Mouse (Mus musculus): Measurements from ENCODE around the gene Nip7. TPM values are rescaled to one million over a fixed set of nuclear protein-coding genes. Genes with fewer than 3 reads are reported as not detected.

Gene Nip7
- total and polyA plus RNA-seq, 3 experiments = 166 to 231 (median 226) TPM

DNA sequence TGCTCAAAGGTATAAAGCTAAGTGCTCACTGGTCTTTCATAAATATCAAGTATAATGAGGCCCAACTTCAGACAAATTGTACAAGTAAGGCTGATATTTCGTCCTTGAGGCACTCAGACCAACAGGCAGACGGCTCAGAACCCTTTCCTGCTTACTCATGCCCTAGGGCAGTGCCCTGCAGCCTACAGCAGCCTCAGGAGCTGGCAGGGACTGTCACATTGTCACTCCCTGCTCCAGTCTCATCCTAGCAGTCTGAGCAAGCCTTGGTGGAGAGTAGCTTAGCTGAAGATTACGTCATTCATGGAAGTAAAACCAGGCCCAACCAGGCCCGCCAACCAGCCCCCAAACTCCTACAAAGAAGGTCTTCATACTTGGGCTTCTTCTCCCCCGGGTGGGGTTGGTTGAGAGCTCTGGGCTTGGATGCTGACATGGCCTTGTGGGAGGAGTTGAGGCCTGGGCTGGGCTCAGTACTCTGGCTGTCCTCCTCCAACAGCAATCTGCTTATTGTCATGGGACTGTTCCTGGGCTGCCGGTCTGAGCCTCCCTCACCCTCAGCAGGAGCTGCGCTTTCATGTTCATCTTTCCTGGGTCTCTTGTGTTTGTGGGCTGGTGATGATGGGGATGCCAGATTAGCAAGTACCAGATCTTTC lies 19.7 kb downstream of the Nip7 start:
- peaks cover 76 to 95% of the 10 kb centered on the region in 2 experiments for H3K36me3 ChIP-seq (replicated peaks in 1 of 2; ENCODE audit: control insufficient read depth in 1 of 2, insufficient read depth in 1 of 2, low read length in 1 of 2)

DNA sequence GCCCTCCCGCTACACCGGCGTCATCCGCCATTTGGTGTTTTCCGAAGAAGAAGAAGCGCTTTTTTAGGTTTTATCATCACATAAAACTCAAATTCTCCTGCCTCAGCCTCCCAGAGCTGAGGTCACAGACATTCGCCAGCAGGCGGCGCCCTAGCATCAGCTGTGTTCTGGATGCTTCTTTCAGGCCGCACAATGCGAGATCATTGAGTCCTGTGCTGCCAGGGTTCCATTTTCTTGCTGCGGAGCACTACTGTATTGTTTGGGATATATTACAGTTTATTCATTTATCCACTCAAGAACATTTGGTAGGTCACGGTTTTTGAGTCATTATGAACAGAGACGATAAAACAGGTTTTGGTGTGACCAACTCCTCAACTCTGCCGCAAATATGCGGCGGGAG lies 28.7 kb downstream of the Nip7 start:
- Histone ChIP-seq H3K9me3 (replicated peaks; ENCODE audit: low read length) (no peaks in the 10 kb centered on the region), H3K4me3 (replicated peaks in 1 of 3; ENCODE audit: low read depth in 2 of 3, low read length in 2 of 3, poor library complexity in 1 of 3) (no peak overlapping the region), H3K27ac (ENCODE audit: insufficient read depth, low read depth) (no peak overlapping the region), H3K36me3 (replicated peaks in 1 of 2; ENCODE audit: control insufficient read depth in 1 of 2, insufficient read depth in 1 of 2, low read length in 1 of 2) (peaks cover 50 to 83% of the 10 kb centered on the region in 2 experiments), H3K4me2 (ENCODE audit: insufficient read depth, low read depth, poor library complexity, severe bottlenecking) (no peak overlapping the region), H3K9ac (ENCODE audit: insufficient read depth, low read depth) (no peak overlapping the region), H3K79me2 (replicated peaks; ENCODE audit: control insufficient read depth, extremely low read depth, insufficient read depth, poor library complexity, severe bottlenecking) (peaks cover 6% of the 10 kb centered on the region), H3K27me3 (replicated peaks) (no peaks in the 10 kb centered on the region), H3K4me1 (ENCODE audit: control insufficient read depth in 1 of 2, insufficient read depth in 2 of 2) (peaks cover 0 to 6% of the 10 kb centered on the region in 2 experiments; a peak in 2 of 4 replicates)
- in situ Hi-C loops (cut with MboI; ENCODE audit: low pct_ligation_motif_present, low pct_unique_long_range_greater_than_20kb, low sequenced_read_pairs) = no loop called here
- peak; percentile 32 for DNase-seq (ENCODE audit: extremely low read depth)
- dilution Hi-C loops (cut with MboI; ENCODE audit: extremely low pct_ligation_motif_present, extremely low pct_unique_long_range_greater_than_20kb, low sequenced_read_pairs) = no loop called here
- peak; percentile 7; the same call in 1 of the 2 replicates for TF ChIP-seq SMC3 (IDR thresholded peaks at IDR 0.05; ENCODE audit: low read depth, low read length)
- no peak for TF ChIP-seq ZNF384 (IDR thresholded peaks at IDR 0.05; ENCODE audit: low read depth, low read length)
- TF ChIP-seq CTCF (conservative IDR thresholded peaks at IDR 0.05 in 1 of 2, IDR thresholded peaks at IDR 0.05 in 1 of 2; ENCODE audit: low read depth in 2 of 2, low read length in 2 of 2) = peak; percentile 49 to 57
- TF ChIP-seq RAD21 (IDR thresholded peaks at IDR 0.05; ENCODE audit: low read depth, low read length) = peak; percentile 32

More for the DNA sequence above, 19.7 kb downstream of the Nip7 start:
- no peak for DNase-seq (ENCODE audit: extremely low read depth)
- no peak for TF ChIP-seq RCOR1 (conservative IDR thresholded peaks at IDR 0.05; ENCODE audit: low read depth, low read length)
- no peak overlapping the region for H3K4me2 ChIP-seq (ENCODE audit: insufficient read depth, low read depth, poor library complexity, severe bottlenecking)
- H3K27ac ChIP-seq (ENCODE audit: insufficient read depth, low read depth) = no peak overlapping the region
- H3K79me2 ChIP-seq (replicated peaks; ENCODE audit: control insufficient read depth, extremely low read depth, insufficient read depth, poor library complexity, severe bottlenecking) = no peaks in the 10 kb centered on the region
- no peaks in the 10 kb centered on the region for H3K9me3 ChIP-seq (replicated peaks; ENCODE audit: low read length)
- in situ Hi-C loops (cut with MboI; ENCODE audit: low pct_ligation_motif_present, low pct_unique_long_range_greater_than_20kb, low sequenced_read_pairs) = no loop called here
- H3K27me3 ChIP-seq (replicated peaks) = no peaks in the 10 kb centered on the region
- H3K4me1 ChIP-seq (ENCODE audit: control insufficient read depth in 1 of 2, insufficient read depth in 2 of 2) = peaks cover 0 to 17% of the 10 kb centered on the region in 2 experiments; a peak in 2 of 4 replicates
- no peak overlapping the region for H3K9ac ChIP-seq (ENCODE audit: insufficient read depth, low read depth)
- dilution Hi-C loops (cut with MboI; ENCODE audit: extremely low pct_ligation_motif_present, extremely low pct_unique_long_range_greater_than_20kb, low sequenced_read_pairs) = no loop called here
- no peak overlapping the region for H3K4me3 ChIP-seq (replicated peaks in 1 of 3; ENCODE audit: low read depth in 2 of 3, low read length in 2 of 3, poor library complexity in 1 of 3)

DNA sequence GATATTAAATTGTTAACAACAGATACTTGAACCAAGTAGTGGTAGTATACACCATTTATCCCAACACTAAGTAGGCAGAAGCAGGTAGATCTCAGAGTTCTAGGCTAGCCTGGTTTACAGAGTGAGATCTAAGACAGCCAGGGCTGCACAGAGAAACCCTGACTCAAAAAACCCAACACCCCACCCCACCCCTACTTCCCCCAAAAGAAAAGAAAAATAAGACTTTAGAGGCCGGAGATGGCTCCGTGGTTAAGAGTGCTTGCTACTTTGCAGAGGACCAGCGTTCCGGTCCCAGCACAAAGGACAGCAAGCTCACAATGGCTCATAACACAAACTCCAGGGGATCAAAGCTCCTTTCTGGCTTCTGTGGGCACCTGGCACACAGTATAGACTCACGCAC lies 29.3 kb downstream of the Nip7 start:
- TF ChIP-seq PAX5 (IDR thresholded peaks at IDR 0.05; ENCODE audit: low read length) (no peak), CHD1 (IDR thresholded peaks at IDR 0.05; ENCODE audit: low read depth, low read length) (no peak), USF2 (conservative IDR thresholded peaks at IDR 0.05; ENCODE audit: low read depth, low read length) (no peak), IRF4 (IDR thresholded peaks at IDR 0.05; ENCODE audit: low read depth, low read length) (no peak), ELF1 (IDR thresholded peaks at IDR 0.05; ENCODE audit: low read depth, low read length) (no peak), ZMIZ1 (IDR thresholded peaks at IDR 0.05; ENCODE audit: low read depth, low read length) (no peak)
- Histone ChIP-seq H3K27me3 (replicated peaks) (no peaks in the 10 kb centered on the region), H3K4me1 (ENCODE audit: control insufficient read depth in 1 of 2, insufficient read depth in 2 of 2) (no peaks in the 10 kb centered on the region), H3K27ac (ENCODE audit: insufficient read depth, low read depth) (no peak overlapping the region), H3K36me3 (replicated peaks in 1 of 2; ENCODE audit: control insufficient read depth in 1 of 2, insufficient read depth in 1 of 2, low read length in 1 of 2) (peaks cover 48 to 83% of the 10 kb centered on the region in 2 experiments), H3K9me3 (replicated peaks; ENCODE audit: low read length) (no peaks in the 10 kb centered on the region), H3K9ac (ENCODE audit: insufficient read depth, low read depth) (no peak overlapping the region), H3K79me2 (replicated peaks; ENCODE audit: control insufficient read depth, extremely low read depth, insufficient read depth, poor library complexity, severe bottlenecking) (peaks cover 9% of the 10 kb centered on the region), H3K4me3 (replicated peaks in 1 of 3; ENCODE audit: low read depth in 2 of 3, low read length in 2 of 3, poor library complexity in 1 of 3) (no peak overlapping the region), H3K4me2 (ENCODE audit: insufficient read depth, low read depth, poor library complexity, severe bottlenecking) (no peak overlapping the region)
- in situ Hi-C loops (cut with MboI; ENCODE audit: low pct_ligation_motif_present, low pct_unique_long_range_greater_than_20kb, low sequenced_read_pairs) = no loop called here
- no peak for DNase-seq (ENCODE audit: extremely low read depth)
- dilution Hi-C loops (cut with MboI; ENCODE audit: extremely low pct_ligation_motif_present, extremely low pct_unique_long_range_greater_than_20kb, low sequenced_read_pairs) = no loop called here

All from CH12.LX (cell line).